Mouse (Mus musculus) liver, embryonic 11.5 days (tissue): ENCODE measurements around the gene Frmd4b. TPM values are rescaled to one million over a fixed set of nuclear protein-coding genes. Genes with fewer than 3 reads are reported as not detected.

ENCODE experiments used
- ATAC-seq: fragments of 200-750 bp; cut with Nextera tagmentation; replicated peaks from 2 replicates; pipeline ENCODE4 v1.8.0; 2017; ENCODE audit warnings: moderate number of reproducible peaks, mild to moderate bottlenecking, moderate TSS enrichment, moderate library complexity; ENCODE audit not compliant: low FRiP score
- DNase-seq: peaks from one replicate; pipeline ENCODE4 v3.0.0-alpha.2; 2017; ENCODE audit warnings: low spot score
- H3K27ac ChIP-seq: fragments of 300-500 bp; sonication (generic); 2 replicates; pipeline ENCODE4 v1.5.1; 2014; ENCODE audit warnings: mild to moderate bottlenecking, low read depth, low read length, control low read depth
- H3K27me3 ChIP-seq: fragments of 300-500 bp; sonication (generic); replicated peaks from 2 replicates; pipeline ENCODE4 v1.6.1; 2014; ENCODE audit warnings: low read length, mixed read lengths; ENCODE audit not compliant: control insufficient read depth, insufficient read depth
- H3K36me3 ChIP-seq: fragments of 300-500 bp; sonication (generic); 2 replicates; pipeline ENCODE4 v1.6.1; 2014; ENCODE audit warnings: mild to moderate bottlenecking, low read length, moderate library complexity, mixed read lengths; ENCODE audit not compliant: control insufficient read depth, insufficient read depth
- H3K4me1 ChIP-seq: fragments of 300-500 bp; sonication (generic); replicated peaks from 2 replicates; pipeline ENCODE4 v1.6.1; 2014; ENCODE audit warnings: low read length, mixed read lengths; ENCODE audit not compliant: control insufficient read depth, insufficient read depth
- H3K4me2 ChIP-seq: fragments of 300-500 bp; sonication (generic); 2 replicates; pipeline ENCODE4 v1.6.1; 2014; ENCODE audit warnings: mild to moderate bottlenecking, control low read depth, moderate library complexity
- H3K4me3 ChIP-seq: fragments of 300-500 bp; sonication (generic); 2 replicates; pipeline ENCODE4 v1.5.1; 2014; ENCODE audit warnings: low read depth, low read length, control low read depth
- H3K9ac ChIP-seq: fragments of 300-500 bp; sonication (generic); 2 replicates; pipeline ENCODE4 v1.6.1; 2014; ENCODE audit warnings: low read depth, low read length, control low read depth
- H3K9me3 ChIP-seq: fragments of 300-500 bp; sonication (generic); 2 replicates; pipeline ENCODE4 v1.6.1; 2016; ENCODE audit warnings: low read length, inconsistent platforms, mixed read lengths; ENCODE audit not compliant: control insufficient read depth
- WGBS: fragments of 180-500 bp; shearing (Covaris S2); extraction: QIAGEN DNeasy Blood & Tissue Kit; methylation state at CpG from one replicate; pipeline ENCODE4 v1.1.7; 2014; 5-methylcytosine and 5-hydroxymethylcytosine counted together
- polyA plus RNA-seq: library from polyadenylated mRNA; unstranded; fragments of >200 nt; fragmentation: Nextera tagmentation; extraction: Ambion mirVana; gene quantifications from 2 replicates; pipeline ENCODE4 v1.2.1, GENCODE M21; 2014

Frmd4b gene
- polyA plus RNA-seq, 1 experiment from 2014 or later = 16.6 TPM

DNA sequence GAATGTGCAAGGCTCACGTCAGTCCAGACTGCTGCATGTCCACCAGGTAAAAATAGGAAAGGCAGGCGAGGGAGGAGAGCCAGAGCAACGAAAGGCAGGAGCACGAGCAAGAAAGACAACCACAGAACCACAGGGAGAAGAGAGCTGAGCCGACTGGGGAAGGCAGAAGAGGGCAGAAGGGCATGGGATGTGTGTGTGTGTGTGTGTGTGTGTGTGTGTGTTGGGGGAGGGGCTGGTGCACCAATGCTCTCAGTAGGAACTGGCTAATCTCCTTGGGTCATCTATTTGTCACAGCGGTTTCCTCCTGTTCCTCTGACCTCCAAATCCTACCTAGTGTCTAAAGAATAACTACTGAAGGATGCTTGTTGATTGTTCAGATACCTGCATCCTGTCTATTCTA is 308.2 kb downstream of the Frmd4b start:
- ATAC-seq (0 out of 2 replicates have a peak, but pooled peaks have one; percentile 9), DNase-seq (no peak)
- H3K36me3 ChIP-seq = peaks cover 4% of the 10 kb centered on the region
- H3K4me3 ChIP-seq = no peak overlapping the region
- no peak overlapping the region for H3K9ac ChIP-seq
- H3K4me2 ChIP-seq = no peak overlapping the region
- no peaks in the 10 kb centered on the region for H3K27me3 ChIP-seq
- H3K4me1 ChIP-seq = peaks cover 18% of the 10 kb centered on the region
- H3K9me3 ChIP-seq = no peaks in the 10 kb centered on the region
- WGBS = 25% methylated on average over 6 of the region's 6 CpGs
- H3K27ac ChIP-seq = no peak overlapping the region

DNA sequence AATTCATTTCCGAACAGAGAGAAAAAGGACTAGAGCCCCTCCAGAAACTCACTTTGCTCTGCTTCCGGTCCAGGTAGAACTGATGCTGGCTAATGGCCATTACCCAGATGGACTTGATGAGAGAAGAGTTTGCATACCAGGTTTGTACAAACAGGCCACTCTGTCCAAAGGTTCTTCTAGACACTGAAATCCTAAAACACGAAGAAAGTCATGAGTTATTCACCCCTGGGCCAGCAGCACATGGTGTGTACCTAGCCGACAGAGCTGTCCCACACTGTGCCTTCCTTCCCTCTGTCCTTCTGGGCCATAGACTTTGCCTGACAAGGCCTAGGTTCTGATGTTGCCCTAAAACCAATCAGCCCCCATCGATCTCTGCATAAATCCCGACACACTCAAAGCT is 308.8 kb downstream of the Frmd4b start:
- DNase-seq = no peak
- ATAC-seq = no peak
- peaks cover 4% of the 10 kb centered on the region for H3K36me3 ChIP-seq
- 71% methylated on average over 6 of the region's 6 CpGs for WGBS
- H3K4me1 ChIP-seq = peaks cover 18% of the 10 kb centered on the region
- no peak overlapping the region for H3K27ac ChIP-seq
- no peaks in the 10 kb centered on the region for H3K27me3 ChIP-seq
- no peak overlapping the region for H3K4me2 ChIP-seq
- no peak overlapping the region for H3K4me3 ChIP-seq
- H3K9ac ChIP-seq = no peak overlapping the region
- H3K9me3 ChIP-seq = no peaks in the 10 kb centered on the region

GRCm38 (mm10) chr6:97307231-97307630 is 310.1 kb downstream of the Frmd4b start:
- Histone ChIP-seq H3K27ac (no peak overlapping the region), H3K4me1 (peaks cover 13% of the 10 kb centered on the region), H3K4me3 (no peak overlapping the region), H3K4me2 (no peak overlapping the region), H3K9ac (no peak overlapping the region), H3K36me3 (peaks cover 4% of the 10 kb centered on the region), H3K9me3 (no peaks in the 10 kb centered on the region), H3K27me3 (no peaks in the 10 kb centered on the region)
- ATAC-seq (no peak), DNase-seq (no peak)
- WGBS = 56% methylated on average over 8 of the region's 8 CpGs

DNA sequence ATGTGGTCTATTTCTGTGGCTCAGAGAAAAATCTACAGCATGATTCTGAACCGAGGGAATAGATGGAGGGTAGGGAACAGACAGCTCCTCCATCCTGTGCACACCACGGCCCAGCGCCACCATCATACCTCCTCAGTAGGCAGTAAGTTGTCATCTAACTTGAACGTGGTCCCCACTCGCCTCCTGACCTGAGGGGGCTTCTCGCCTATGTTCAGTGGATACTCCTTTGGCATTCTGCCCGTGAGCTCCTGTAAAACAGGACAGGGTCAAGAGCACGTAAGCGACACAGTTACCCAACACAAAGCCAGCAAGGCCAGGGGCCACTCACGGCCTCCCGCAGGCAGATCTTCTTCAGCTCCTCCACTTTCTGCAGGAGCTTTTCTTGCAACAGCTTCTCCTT is 311.0 kb downstream of the Frmd4b start:
- Histone ChIP-seq H3K36me3 (peaks cover 4% of the 10 kb centered on the region), H3K9me3 (no peaks in the 10 kb centered on the region), H3K4me2 (no peak overlapping the region), H3K27ac (no peak overlapping the region), H3K4me3 (no peak overlapping the region), H3K27me3 (no peaks in the 10 kb centered on the region), H3K9ac (no peak overlapping the region), H3K4me1 (peaks cover 9% of the 10 kb centered on the region)
- WGBS = 86% methylated on average over 11 of the region's 11 CpGs
- no peak for DNase-seq
- no peak for ATAC-seq

- no peak overlapping the region for H3K27ac ChIP-seq
- H3K4me2 ChIP-seq = no peak overlapping the region
- no peak overlapping the region for H3K9ac ChIP-seq
- ATAC-seq = no peak
- peaks cover 4% of the 10 kb centered on the region for H3K36me3 ChIP-seq
- peaks cover 6% of the 10 kb centered on the region for H3K4me1 ChIP-seq
- no peak overlapping the region for H3K4me3 ChIP-seq
- H3K9me3 ChIP-seq = no peaks in the 10 kb centered on the region
- no peaks in the 10 kb centered on the region for H3K27me3 ChIP-seq
- 80% methylated on average over 7 of the region's 7 CpGs for WGBS
- no peak for DNase-seq
Observed at GRCm38 (mm10) chr6:97305491-97305890, 311.9 kb downstream of the Frmd4b start.

DNA sequence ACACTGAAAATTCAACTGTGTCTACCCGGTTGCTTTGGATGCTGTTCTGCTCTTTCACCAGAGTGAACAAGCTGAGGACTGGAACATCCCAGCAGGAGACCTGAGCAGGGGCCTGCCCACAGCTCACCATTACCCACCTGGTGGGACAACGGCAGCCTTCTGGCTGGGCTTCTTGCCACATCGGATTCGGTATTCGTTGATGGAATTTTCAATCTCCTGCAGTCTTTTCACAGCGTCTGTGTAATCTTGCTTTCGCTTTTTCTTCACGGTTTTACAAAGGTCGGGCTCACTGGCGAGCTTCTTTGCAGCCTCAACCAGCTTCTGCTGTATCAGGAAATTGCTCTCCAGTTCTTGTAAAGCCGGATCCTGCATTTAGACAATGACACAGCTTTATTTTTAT is 312.3 kb downstream of the Frmd4b start:
- Histone ChIP-seq H3K9ac (no peak overlapping the region), H3K4me2 (no peak overlapping the region), H3K4me3 (no peak overlapping the region), H3K9me3 (no peaks in the 10 kb centered on the region), H3K27ac (no peak overlapping the region), H3K27me3 (no peaks in the 10 kb centered on the region), H3K36me3 (peaks cover 4% of the 10 kb centered on the region), H3K4me1 (peaks cover 6% of the 10 kb centered on the region)
- 74% methylated on average over 11 of the region's 11 CpGs for WGBS
- DNase-seq (no peak), ATAC-seq (no peak)

- no peak overlapping the region for H3K4me2 ChIP-seq
Observed at GRCm38 (mm10) chr6:97303277-97304109, 313.8 kb downstream of the Frmd4b start.

DNA sequence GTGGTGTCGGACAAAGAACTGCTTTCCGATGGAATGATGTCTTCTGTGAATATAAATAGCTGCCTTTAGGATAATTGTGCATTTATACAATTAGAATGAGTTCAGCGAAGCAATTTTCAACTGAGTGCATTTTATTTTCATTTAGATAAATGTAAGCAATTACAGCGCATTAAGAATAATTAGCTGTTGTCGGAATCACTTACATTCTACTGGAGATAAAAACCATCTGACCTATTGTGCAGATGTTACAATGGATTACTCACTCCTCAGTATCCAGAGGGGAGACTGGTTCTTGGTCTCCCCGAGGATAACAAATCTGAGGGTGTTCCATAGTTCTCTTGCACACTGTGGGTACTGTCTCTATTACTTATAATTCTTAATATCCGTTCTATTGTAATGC is 315.0 kb downstream of the Frmd4b start:
- Histone ChIP-seq H3K4me2 (no peak overlapping the region), H3K27me3 (no peaks in the 10 kb centered on the region), H3K27ac (no peak overlapping the region), H3K9ac (no peak overlapping the region), H3K9me3 (no peaks in the 10 kb centered on the region), H3K36me3 (peaks cover 4% of the 10 kb centered on the region), H3K4me3 (no peak overlapping the region), H3K4me1 (no peaks in the 10 kb centered on the region; the same call in 1 of the 2 replicates)
- WGBS = 84% methylated on average over 7 of the region's 7 CpGs
- ATAC-seq (no peak), DNase-seq (no peak)

More at GRCm38 (mm10) chr6:97303277-97304109, 313.8 kb downstream of the Frmd4b start:
- Histone ChIP-seq H3K9ac (no peak overlapping the region), H3K4me3 (no peak overlapping the region), H3K9me3 (no peaks in the 10 kb centered on the region), H3K27ac (no peak overlapping the region), H3K36me3 (peaks cover 4% of the 10 kb centered on the region), H3K27me3 (no peaks in the 10 kb centered on the region), H3K4me1 (no peaks in the 10 kb centered on the region; the same call in 1 of the 2 replicates)
- DNase-seq (no peak), ATAC-seq (no peak)
- 83% methylated on average over 9 of the region's 9 CpGs for WGBS

DNA sequence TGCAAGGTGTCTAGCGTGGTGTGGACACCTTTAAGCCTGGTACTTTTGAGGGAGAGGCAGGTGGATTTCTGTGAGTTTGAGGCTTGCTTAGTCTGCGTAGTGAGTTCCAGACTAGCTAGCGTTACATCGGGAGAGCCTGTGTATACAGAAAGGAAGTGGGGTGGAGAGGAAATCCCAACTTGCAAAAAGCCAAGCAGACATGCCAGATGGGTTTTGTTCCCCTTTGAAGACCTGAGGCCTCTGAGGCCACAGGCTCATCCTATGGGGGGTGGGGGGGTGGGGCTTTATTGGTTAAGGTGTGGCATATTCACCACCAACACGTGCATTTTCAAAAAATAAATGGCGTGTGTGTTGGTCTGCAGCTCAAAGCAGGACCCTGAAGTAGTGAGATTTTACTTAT is 316.7 kb downstream of the Frmd4b start:
- H3K9me3 ChIP-seq = no peaks in the 10 kb centered on the region
- H3K27me3 ChIP-seq = no peaks in the 10 kb centered on the region
- ATAC-seq (no peak), DNase-seq (no peak)
- no peak overlapping the region for H3K27ac ChIP-seq
- no peak overlapping the region for H3K9ac ChIP-seq
- no peaks in the 10 kb centered on the region; the same call in 1 of the 2 replicates for H3K4me1 ChIP-seq
- H3K36me3 ChIP-seq = peaks cover 4% of the 10 kb centered on the region
- 64% methylated on average over 6 of the region's 6 CpGs for WGBS
- H3K4me3 ChIP-seq = no peak overlapping the region
- no peak overlapping the region for H3K4me2 ChIP-seq
